Mouse (Mus musculus) neural tube, embryonic 13.5 days (tissue): ENCODE measurements around the gene Card11. TPM values are rescaled to one million over a fixed set of nuclear protein-coding genes. Genes with fewer than 3 reads are reported as not detected.

Experiments used
- ATAC-seq: fragments of 200-750 bp; cut with Nextera tagmentation; 2 replicates; pipeline ENCODE4 v1.8.0; 2017; ENCODE audit warnings: low read depth, mild to moderate bottlenecking, moderate TSS enrichment, moderate library complexity
- H3K27ac ChIP-seq: fragments of 300-500 bp; sonication (generic); replicated peaks from 2 replicates; pipeline ENCODE4 v1.5.1; 2015; ENCODE audit warnings: moderate library complexity, mild to moderate bottlenecking, inconsistent platforms
- H3K27me3 ChIP-seq: fragments of 300-500 bp; sonication (generic); 2 replicates; pipeline ENCODE4 v1.6.1; 2015; ENCODE audit warnings: mild to moderate bottlenecking, inconsistent platforms
- H3K36me3 ChIP-seq: fragments of 300-500 bp; sonication (generic); 2 replicates; pipeline ENCODE4 v1.6.1; 2015; ENCODE audit warnings: mild to moderate bottlenecking, inconsistent platforms
- H3K4me1 ChIP-seq: fragments of 300-500 bp; sonication (generic); replicated peaks from 2 replicates; pipeline ENCODE4 v1.6.1; 2015; ENCODE audit warnings: inconsistent platforms
- H3K4me2 ChIP-seq: fragments of 300-500 bp; sonication (generic); 2 replicates; pipeline ENCODE4 v1.6.1; 2015; ENCODE audit warnings: inconsistent platforms, mild to moderate bottlenecking, moderate library complexity
- H3K4me3 ChIP-seq: fragments of 300-500 bp; sonication (generic); 2 replicates; pipeline ENCODE4 v1.5.1; 2015; ENCODE audit warnings: mild to moderate bottlenecking, inconsistent platforms
- H3K9ac ChIP-seq: fragments of 300-500 bp; sonication (generic); 2 replicates; pipeline ENCODE4 v1.6.1; 2015; ENCODE audit warnings: moderate library complexity, mild to moderate bottlenecking, inconsistent platforms
- H3K9me3 ChIP-seq: fragments of 300-500 bp; sonication (generic); 2 replicates; pipeline ENCODE4 v1.6.1; 2016; ENCODE audit warnings: inconsistent platforms
- WGBS: fragments of 180-500 bp; shearing (Covaris S2); methylation state at CpG from one replicate; pipeline ENCODE4 v1.1.7; 2015; 5-methylcytosine and 5-hydroxymethylcytosine counted together
- polyA plus RNA-seq: library from polyadenylated mRNA; unstranded; fragments of >200 nt; fragmentation: Nextera tagmentation; extraction: Ambion mirVana; gene quantifications from 2 replicates; pipeline ENCODE4 v1.2.1, GENCODE M21; 2015

Card11 gene
- polyA plus RNA-seq, result 0.25 and 0.66 TPM in 2 replicates

GRCm38 (mm10) chr5:141000349-141000748 lies at the start of gene Card11:
TSS of gene Card11 (minus strand) at chr5:141000582.
- Histone ChIP-seq H3K4me3 (no peak within 1 kb of the TSS), H3K36me3 (no peaks in the 10 kb centered on the region), H3K4me2 (no peak within 1 kb of the TSS), H3K9me3 (no peaks in the 10 kb centered on the region), H3K27ac (no peak within 1 kb of the TSS), H3K27me3 (no peaks in the 10 kb centered on the region), H3K4me1 (no peaks in the 10 kb centered on the region), H3K9ac (no peak within 1 kb of the TSS)
- 76% methylated on average over 10 of the region's 10 CpGs for WGBS
- no peak for ATAC-seq

- Histone ChIP-seq H3K4me1 (peaks cover 8% of the 10 kb centered on the region), H3K27ac (no peak overlapping the region), H3K4me3 (no peak overlapping the region), H3K9ac (no peak overlapping the region), H3K36me3 (no peaks in the 10 kb centered on the region), H3K27me3 (no peaks in the 10 kb centered on the region), H3K9me3 (peaks cover 9% of the 10 kb centered on the region), H3K4me2 (no peak overlapping the region)
- ATAC-seq, result no peak
- 59% methylated on average over 13 of the region's 13 CpGs for WGBS
Measured at GRCm38 (mm10) chr5:141047651-141048218, 47.4 kb upstream of the Card11 start.

GRCm38 (mm10) chr5:141044976-141045375 lies 44.6 kb upstream of the Card11 start:
- no peak for ATAC-seq

GRCm38 (mm10) chr5:141043654-141044447 lies 43.5 kb upstream of the Card11 start:
- WGBS, result 67% methylated on average over 19 of the region's 19 CpGs
- Histone ChIP-seq H3K27ac (no peak overlapping the region), H3K4me2 (no peak overlapping the region), H3K36me3 (no peaks in the 10 kb centered on the region), H3K9me3 (no peaks in the 10 kb centered on the region), H3K4me1 (peaks cover 15% of the 10 kb centered on the region), H3K4me3 (no peak overlapping the region), H3K27me3 (no peaks in the 10 kb centered on the region), H3K9ac (no peak overlapping the region)
- ATAC-seq, result no peak

More at GRCm38 (mm10) chr5:141044976-141045375, 44.6 kb upstream of the Card11 start:
- no peaks in the 10 kb centered on the region for H3K9me3 ChIP-seq
- H3K9ac ChIP-seq, result no peak overlapping the region
- 92% methylated on average over 9 of the region's 9 CpGs for WGBS
- H3K36me3 ChIP-seq, result no peaks in the 10 kb centered on the region
- no peak overlapping the region for H3K4me2 ChIP-seq
- H3K27me3 ChIP-seq, result no peaks in the 10 kb centered on the region
- no peak overlapping the region for H3K4me3 ChIP-seq
- H3K27ac ChIP-seq, result no peak overlapping the region
- peaks cover 15% of the 10 kb centered on the region for H3K4me1 ChIP-seq

GRCm38 (mm10) chr5:141042406-141042805 lies 42.0 kb upstream of the Card11 start:
- Histone ChIP-seq H3K9me3 (no peaks in the 10 kb centered on the region), H3K36me3 (no peaks in the 10 kb centered on the region), H3K27me3 (no peaks in the 10 kb centered on the region), H3K27ac (no peak overlapping the region), H3K4me1 (peaks cover 9% of the 10 kb centered on the region), H3K4me3 (no peak overlapping the region), H3K9ac (no peak overlapping the region), H3K4me2 (no peak overlapping the region)
- ATAC-seq, result no peak
- WGBS, result 91% methylated on average over 4 of the region's 4 CpGs

GRCm38 (mm10) chr5:141040846-141041245 lies 40.5 kb upstream of the Card11 start:
- Histone ChIP-seq H3K9me3 (no peaks in the 10 kb centered on the region), H3K27ac (peak overlapping the region; percentile 28), H3K4me3 (no peak overlapping the region), H3K9ac (no peak overlapping the region), H3K27me3 (no peaks in the 10 kb centered on the region), H3K4me1 (peaks cover 13% of the 10 kb centered on the region), H3K4me2 (no peak overlapping the region), H3K36me3 (no peaks in the 10 kb centered on the region)
- no peak for ATAC-seq
- WGBS, result 9% methylated on average over 9 of the region's 9 CpGs

GRCm38 (mm10) chr5:141038342-141038741 lies 38.0 kb upstream of the Card11 start:
- ATAC-seq, result no peak
- Histone ChIP-seq H3K4me2 (no peak overlapping the region), H3K4me3 (no peak overlapping the region), H3K9me3 (no peaks in the 10 kb centered on the region), H3K27ac (no peak overlapping the region), H3K9ac (no peak overlapping the region), H3K27me3 (no peaks in the 10 kb centered on the region), H3K36me3 (no peaks in the 10 kb centered on the region), H3K4me1 (peaks cover 18% of the 10 kb centered on the region)
- WGBS, result 71% methylated on average over 1 of the region's 1 CpGs

- WGBS, result 83% methylated on average over 6 of the region's 6 CpGs
- H3K9ac ChIP-seq, result no peak overlapping the region
- peaks cover 11% of the 10 kb centered on the region for H3K4me1 ChIP-seq
- H3K27me3 ChIP-seq, result no peaks in the 10 kb centered on the region
- no peak overlapping the region for H3K4me3 ChIP-seq
- H3K9me3 ChIP-seq, result no peaks in the 10 kb centered on the region
- no peak for ATAC-seq
- H3K27ac ChIP-seq, result no peak overlapping the region
- no peak overlapping the region for H3K4me2 ChIP-seq
- no peaks in the 10 kb centered on the region for H3K36me3 ChIP-seq
Measured at GRCm38 (mm10) chr5:141035346-141035745, 35.0 kb upstream of the Card11 start.

DNA sequence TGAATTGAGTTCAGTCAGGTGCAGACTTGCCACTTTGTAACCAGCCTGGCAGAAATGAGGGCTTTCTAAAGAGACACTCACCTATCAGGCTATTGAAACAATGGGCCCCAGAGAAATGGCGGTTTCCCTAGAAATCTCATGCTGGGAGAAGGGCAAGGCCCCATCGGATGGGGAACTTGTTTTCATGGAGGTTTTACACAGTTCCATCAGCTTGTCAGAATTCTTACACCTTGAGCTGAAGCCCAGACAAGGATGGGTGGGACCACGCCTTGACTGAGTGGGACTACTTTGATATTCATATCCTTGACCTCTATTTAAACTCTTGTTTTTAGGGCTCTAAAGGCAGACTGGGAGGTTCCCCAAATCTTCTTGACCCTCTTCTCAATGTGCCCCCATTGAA lies 33.9 kb upstream of the Card11 start:
- H3K4me2 ChIP-seq, result no peak overlapping the region
- no peak overlapping the region for H3K27ac ChIP-seq
- H3K27me3 ChIP-seq, result no peaks in the 10 kb centered on the region
- 70% methylated on average over 3 of the region's 3 CpGs for WGBS
- no peak for ATAC-seq
- no peak overlapping the region for H3K9ac ChIP-seq
- no peaks in the 10 kb centered on the region for H3K36me3 ChIP-seq
- H3K4me1 ChIP-seq, result peaks cover 11% of the 10 kb centered on the region
- no peaks in the 10 kb centered on the region for H3K9me3 ChIP-seq
- H3K4me3 ChIP-seq, result no peak overlapping the region

- 97% methylated on average over 1 of the region's 1 CpGs for WGBS
- no peak overlapping the region for H3K4me2 ChIP-seq
- no peak overlapping the region for H3K9ac ChIP-seq
- H3K9me3 ChIP-seq, result no peaks in the 10 kb centered on the region
- no peaks in the 10 kb centered on the region for H3K27me3 ChIP-seq
- no peak for ATAC-seq
- H3K36me3 ChIP-seq, result no peaks in the 10 kb centered on the region
- no peak overlapping the region for H3K4me3 ChIP-seq
- peaks cover 11% of the 10 kb centered on the region for H3K4me1 ChIP-seq
- H3K27ac ChIP-seq, result no peak overlapping the region
Measured at GRCm38 (mm10) chr5:141033001-141033400, 32.6 kb upstream of the Card11 start.

DNA sequence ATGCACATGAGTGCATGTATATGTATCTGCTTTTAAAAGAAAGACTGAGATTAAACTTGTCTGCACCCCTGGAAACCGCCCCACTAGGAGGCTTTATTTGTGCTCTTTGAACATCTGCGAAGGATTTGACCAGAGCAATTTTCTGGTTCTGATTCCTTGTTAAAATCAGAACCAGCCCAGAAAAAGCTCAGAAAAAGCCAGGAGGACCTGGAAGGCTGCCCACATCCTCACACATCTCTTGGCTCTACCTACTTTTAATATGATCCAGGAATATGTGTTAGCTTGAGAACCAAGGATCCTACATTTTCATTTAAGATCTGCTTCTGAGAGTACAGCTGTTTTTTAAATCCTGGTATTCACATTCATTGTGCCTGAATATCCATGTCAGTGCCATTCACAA lies 29.0 kb upstream of the Card11 start:
- Histone ChIP-seq H3K9me3 (no peaks in the 10 kb centered on the region), H3K4me2 (no peak overlapping the region), H3K27ac (no peak overlapping the region), H3K4me1 (no peaks in the 10 kb centered on the region), H3K9ac (no peak overlapping the region), H3K27me3 (no peaks in the 10 kb centered on the region), H3K4me3 (no peak overlapping the region), H3K36me3 (no peaks in the 10 kb centered on the region)
- WGBS, result 93% methylated on average over 2 of the region's 2 CpGs
- ATAC-seq, result no peak

- Histone ChIP-seq H3K27ac (no peak overlapping the region), H3K27me3 (no peaks in the 10 kb centered on the region), H3K4me3 (no peak overlapping the region), H3K4me1 (no peaks in the 10 kb centered on the region), H3K9ac (no peak overlapping the region), H3K4me2 (no peak overlapping the region), H3K36me3 (no peaks in the 10 kb centered on the region), H3K9me3 (peaks cover 13% of the 10 kb centered on the region; the same call in 1 of the 2 replicates)
- WGBS, result 89% methylated on average over 3 of the region's 3 CpGs
- no peak for ATAC-seq
Measured at GRCm38 (mm10) chr5:141025635-141026034, 25.3 kb upstream of the Card11 start.
